Mouse (Mus musculus) G1E (cell line): ENCODE data around the gene Ccdc186. TPM values are rescaled to one million over a fixed set of nuclear protein-coding genes. Genes with fewer than 3 reads are reported as not detected.

ENCODE experiments used
- ATAC-seq: 2 replicates; pipeline ENCODE4 v1.8.0; 2016; ENCODE audit warnings: mild to moderate bottlenecking; ENCODE audit not compliant: insufficient number of reproducible peaks, poor library complexity, low FRiP score, severe bottlenecking; ENCODE audit errors: extremely low read depth
- DNase-seq: peaks from one replicate; pipeline ENCODE4 v3.0.0; 2012; ENCODE audit warnings: low spot score
- H3K27me3 ChIP-seq: 2 replicates; pipeline ENCODE4 v1.6.1; 2012; ENCODE audit warnings: mild to moderate bottlenecking, low read length, inconsistent platforms; ENCODE audit not compliant: insufficient read depth
- H3K36me3 ChIP-seq: replicated peaks from 2 replicates; pipeline ENCODE3; 2012; ENCODE audit warnings: mild to moderate bottlenecking, inconsistent platforms
- H3K4me1 ChIP-seq: 2 replicates; pipeline ENCODE4 v1.6.1; 2012; ENCODE audit warnings: low read depth, low read length, inconsistent platforms, mixed read lengths; ENCODE audit not compliant: insufficient read depth
- H3K4me3 ChIP-seq: 2 replicates; pipeline ENCODE4 v1.5.1; 2012; ENCODE audit warnings: low read depth, mild to moderate bottlenecking, inconsistent platforms, low read length, moderate library complexity, mixed read lengths
- H3K9me3 ChIP-seq: replicated peaks from 2 replicates; pipeline ENCODE4 v1.6.1; 2012; ENCODE audit warnings: inconsistent platforms
- CTCF ChIP-seq: IDR thresholded peaks from 2 replicates; pipeline ENCODE4 v1.5.1; 2012; ENCODE audit warnings: low read depth, low read length, inconsistent platforms, mixed read lengths
- GATA1 ChIP-seq: IDR thresholded peaks from 2 replicates; pipeline ENCODE4 v1.6.1; 2012; ENCODE audit warnings: borderline replicate concordance, low read length, inconsistent platforms, mixed read lengths
- GATA2 ChIP-seq: IDR thresholded peaks from 2 replicates; pipeline ENCODE4 v1.6.1; 2012; ENCODE audit warnings: low read depth, low read length, inconsistent platforms, borderline replicate concordance
- POLR2AphosphoS5 ChIP-seq: IDR thresholded peaks from 2 replicates; pipeline ENCODE4 v1.6.1; 2012; ENCODE audit warnings: low read depth, low read length, inconsistent platforms; ENCODE audit not compliant: insufficient replicate concordance
- TAL1 ChIP-seq: conservative IDR thresholded peaks from 2 replicates; pipeline ENCODE4 v1.6.1; 2012; ENCODE audit warnings: low read depth, low read length, inconsistent platforms, mixed read lengths
- polyA plus RNA-seq: library from polyadenylated mRNA; stranded (reverse); fragments of >175 nt; gene quantifications from 2 replicates; pipeline ENCODE4 v1.2.3, GENCODE M21; 2012
- total RNA-seq, 2 experiments: library from RNA; stranded (forward) in 1 of 2; stranded (reverse) in 1 of 2; fragments of 200-1000 nt in 1 of 2; fragments of >200 nt in 1 of 2; fragmentation: Nextera tagmentation in 1 of 2; gene quantifications; 2 replicates each; pipeline ENCODE4 v1.2.3; 2014 to 2017

Gene Ccdc186
- total and polyA plus RNA-seq, 3 experiments: 3.0 to 319 (median 118) TPM

DNA sequence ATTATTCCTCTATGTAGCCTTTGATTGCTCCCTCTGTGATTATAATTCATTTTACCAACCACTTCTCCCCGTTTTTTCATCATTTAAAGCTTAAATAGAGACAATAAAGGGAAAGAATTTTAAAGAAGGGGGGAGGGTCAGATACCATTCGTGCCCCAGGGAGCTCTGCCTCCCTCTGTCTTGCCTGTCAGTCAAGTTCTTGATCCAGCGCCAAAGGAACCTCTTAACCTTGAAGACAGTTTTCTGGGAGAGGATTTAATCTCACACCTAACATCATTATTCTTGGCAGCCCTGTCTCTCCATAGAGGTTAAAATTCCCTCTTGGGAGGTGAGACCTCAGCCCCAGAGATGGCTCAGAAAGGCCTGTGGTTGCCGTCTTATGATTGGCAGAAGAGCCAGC, 71.3 kb downstream of the Ccdc186 start:
- H3K9me3 ChIP-seq: no peaks in the 10 kb centered on the region
- TF ChIP-seq TAL1: no peak
- no peak for TF ChIP-seq POLR2AphosphoS5
- no peak for TF ChIP-seq GATA1
- TF ChIP-seq CTCF: no peak
- TF ChIP-seq GATA2: no peak
- no peaks in the 10 kb centered on the region for H3K36me3 ChIP-seq
- no peaks in the 10 kb centered on the region; the same call in 1 of the 2 replicates for H3K4me1 ChIP-seq
- ATAC-seq: no peak
- H3K4me3 ChIP-seq: no peak overlapping the region
- H3K27me3 ChIP-seq: peaks cover 13% of the 10 kb centered on the region
- DNase-seq: no peak

DNA sequence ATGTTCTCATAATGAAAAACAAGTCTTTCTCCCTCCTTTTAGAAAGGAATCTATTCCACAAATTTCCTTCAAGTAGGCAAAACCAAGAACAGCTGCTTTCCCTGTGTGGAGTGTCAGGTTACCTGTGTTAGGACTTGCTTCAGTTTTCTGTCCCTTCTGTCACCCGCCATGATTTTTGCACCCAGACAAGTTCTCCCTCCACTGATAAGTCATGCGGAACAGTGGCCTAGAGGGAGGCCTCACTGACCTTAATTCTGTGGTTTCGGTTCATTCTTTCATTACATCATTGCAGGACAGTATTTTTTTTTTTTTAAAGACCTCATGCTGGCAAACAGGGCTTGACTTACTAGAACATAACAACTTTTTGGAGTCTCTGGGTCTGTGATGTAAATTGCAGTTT, 72.6 kb downstream of the Ccdc186 start:
- TF ChIP-seq GATA1: no peak
- H3K4me1 ChIP-seq: no peaks in the 10 kb centered on the region
- ATAC-seq (no peak), DNase-seq (no peak)
- no peaks in the 10 kb centered on the region for H3K9me3 ChIP-seq
- peaks cover 13% of the 10 kb centered on the region for H3K27me3 ChIP-seq
- no peaks in the 10 kb centered on the region for H3K36me3 ChIP-seq
- H3K4me3 ChIP-seq: no peak overlapping the region

DNA sequence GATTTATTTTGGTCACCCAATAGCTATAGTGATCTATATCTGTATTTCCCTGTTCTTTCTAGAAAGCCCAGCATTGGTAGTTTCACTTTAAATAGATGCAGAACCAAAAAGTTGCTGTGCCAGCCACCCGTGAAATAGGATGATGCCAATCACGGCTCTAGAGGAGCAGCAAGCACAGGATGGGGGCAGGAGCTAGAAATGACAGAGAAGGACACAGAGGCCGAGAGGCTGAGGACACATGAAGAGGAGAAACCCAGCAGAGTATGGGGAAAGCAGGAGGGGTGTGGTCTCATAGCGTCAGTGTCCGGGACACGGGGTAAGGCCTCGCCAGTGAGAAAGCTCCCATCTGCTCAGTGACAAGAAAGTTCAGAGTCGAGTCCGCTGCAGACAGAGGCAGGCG, 74.1 kb downstream of the Ccdc186 start:
- no peaks in the 10 kb centered on the region for H3K9me3 ChIP-seq
- no peak overlapping the region for H3K4me3 ChIP-seq
- no peaks in the 10 kb centered on the region for H3K4me1 ChIP-seq
- TF ChIP-seq GATA2: no peak
- no peak for TF ChIP-seq GATA1
- no peak for TF ChIP-seq CTCF
- TF ChIP-seq POLR2AphosphoS5: no peak
- no peak for TF ChIP-seq TAL1
- H3K27me3 ChIP-seq: peaks cover 25% of the 10 kb centered on the region
- no peaks in the 10 kb centered on the region for H3K36me3 ChIP-seq
- DNase-seq: no peak
- ATAC-seq: no peak

DNA sequence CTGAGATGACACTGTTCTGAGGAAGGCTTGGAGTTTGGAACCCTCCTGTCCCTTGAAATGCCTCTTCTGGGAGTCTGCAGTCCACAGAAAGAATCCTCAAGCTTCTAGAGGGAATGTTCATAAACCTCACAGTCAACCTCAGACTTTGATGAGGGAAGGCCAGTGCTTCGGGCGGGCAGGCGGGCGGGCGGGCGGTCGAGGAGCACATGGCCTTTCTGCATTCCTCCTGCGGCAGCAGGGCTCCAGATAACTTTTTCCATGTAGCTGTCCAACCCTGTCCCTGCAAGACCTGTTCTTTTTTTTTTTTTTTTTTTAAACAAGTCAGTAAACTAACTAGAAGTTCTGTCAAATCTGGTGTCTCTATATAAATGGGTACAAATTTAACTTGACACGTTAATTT, 75.4 kb downstream of the Ccdc186 start:
- TF ChIP-seq POLR2AphosphoS5 (no peak), TAL1 (no peak), GATA1 (no peak), CTCF (no peak)
- no peak for DNase-seq
- no peak overlapping the region for H3K4me3 ChIP-seq
- H3K27me3 ChIP-seq: peaks cover 27% of the 10 kb centered on the region
- no peak for ATAC-seq
- no peaks in the 10 kb centered on the region for H3K36me3 ChIP-seq
- H3K9me3 ChIP-seq: no peaks in the 10 kb centered on the region
- H3K4me1 ChIP-seq: no peaks in the 10 kb centered on the region

DNA sequence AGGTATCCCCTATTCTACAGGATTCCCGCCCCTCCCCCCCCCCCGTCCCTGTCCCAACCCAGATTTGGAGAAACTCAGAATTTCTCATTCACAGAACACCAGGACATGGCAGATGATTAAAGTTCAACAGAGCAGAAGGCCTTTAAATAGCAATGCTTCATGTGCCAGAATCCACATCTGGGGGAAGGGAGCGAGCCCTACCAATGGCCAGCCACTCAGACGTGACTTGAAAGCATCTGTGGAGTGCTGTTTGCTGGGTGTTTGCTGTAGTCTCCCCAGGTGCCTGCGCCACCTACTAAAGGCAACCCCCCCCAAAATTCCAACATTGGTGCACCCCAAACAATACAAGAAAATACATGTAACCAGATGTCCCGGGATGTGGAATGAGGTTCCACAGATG, 76.5 kb downstream of the Ccdc186 start:
- H3K36me3 ChIP-seq: no peaks in the 10 kb centered on the region
- no peaks in the 10 kb centered on the region for H3K4me1 ChIP-seq
- TF ChIP-seq GATA1 (no peak), CTCF (no peak), POLR2AphosphoS5 (no peak), GATA2 (no peak), TAL1 (no peak)
- ATAC-seq: no peak
- peaks cover 37% of the 10 kb centered on the region for H3K27me3 ChIP-seq
- H3K4me3 ChIP-seq: no peak overlapping the region
- no peaks in the 10 kb centered on the region for H3K9me3 ChIP-seq
- no peak for DNase-seq

DNA sequence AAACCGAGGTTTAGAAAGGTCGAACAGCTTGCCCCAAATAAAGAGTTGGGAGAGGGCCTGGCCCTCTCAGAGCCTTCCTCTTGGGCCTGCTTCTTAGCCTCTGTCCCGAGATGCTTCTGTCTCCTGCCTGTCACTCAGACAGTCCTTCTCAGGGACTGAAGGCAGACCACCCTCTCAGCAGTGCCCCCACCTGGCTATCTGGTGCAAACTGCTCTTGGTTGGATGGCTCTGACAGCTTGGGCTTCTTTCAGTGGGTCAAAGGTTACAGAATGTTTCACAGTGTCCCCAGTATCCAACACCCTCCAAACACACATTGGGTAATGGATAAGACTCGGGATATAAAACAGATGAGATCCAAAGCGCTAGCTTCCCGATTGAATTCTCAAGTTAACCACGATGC, 76.9 kb downstream of the Ccdc186 start:
- no peak overlapping the region for H3K4me3 ChIP-seq
- DNase-seq: no peak
- TF ChIP-seq TAL1 (no peak), GATA1 (no peak), GATA2 (no peak), POLR2AphosphoS5 (no peak), CTCF (no peak)
- peaks cover 39% of the 10 kb centered on the region for H3K27me3 ChIP-seq
- H3K36me3 ChIP-seq: no peaks in the 10 kb centered on the region
- no peak for ATAC-seq
- H3K4me1 ChIP-seq: no peaks in the 10 kb centered on the region
- no peaks in the 10 kb centered on the region for H3K9me3 ChIP-seq

Other genes with a start within 250 kb of the Ccdc186 start
- gene Adrb1, start 100.0 kb downstream of the Ccdc186 start, total RNA-seq (2014; fragmentation: Nextera tagmentation): not detected in 2 replicates
- 0.05 TPM in 1 of 2 replicates, not detected in the other for gene Adrb1, start 100.0 kb downstream of the Ccdc186 start, total RNA-seq (2017)
- not detected in 2 replicates for gene Adrb1, start 100.0 kb downstream of the Ccdc186 start, polyA plus RNA-seq
- gene Tdrd1, start 4.0 kb upstream of the Ccdc186 start, total RNA-seq (2014; fragmentation: Nextera tagmentation): not detected in 2 replicates
- gene Tdrd1, start 4.0 kb upstream of the Ccdc186 start, total RNA-seq (2017): under 0.01 and 0.05 TPM in 2 replicates
- not detected in 2 replicates for gene Tdrd1, start 4.0 kb upstream of the Ccdc186 start, polyA plus RNA-seq
- gene Vwa2, start 52.1 kb upstream of the Ccdc186 start, total RNA-seq (2014; fragmentation: Nextera tagmentation): not detected in 2 replicates
- gene Vwa2, start 52.1 kb upstream of the Ccdc186 start, total RNA-seq (2017): not detected in 2 replicates
- not detected in 2 replicates for gene Vwa2, start 52.1 kb upstream of the Ccdc186 start, polyA plus RNA-seq
- not detected in 2 replicates for gene Afap1l2, start 186.0 kb upstream of the Ccdc186 start, total RNA-seq (2014; fragmentation: Nextera tagmentation)
- gene Afap1l2, start 186.0 kb upstream of the Ccdc186 start, total RNA-seq (2017): 0.11 and 0.12 TPM in 2 replicates
- gene Afap1l2, start 186.0 kb upstream of the Ccdc186 start, polyA plus RNA-seq: not detected in 2 replicates